Mouse (Mus musculus) heart, adult 8-10 months (tissue): ENCODE measurements at regions not wholly inside any gene's neighbourhood (a gene's known extent, or its start where the extent isn't known, plus 50 kb on each side); places are given as distances from the start of the nearest gene placed in this dataset.

ENCODE experiments used
- DNase-seq: peaks from one replicate; pipeline ENCODE4 v3.0.0; 2022; ENCODE audit warnings: low spot score

DNA sequence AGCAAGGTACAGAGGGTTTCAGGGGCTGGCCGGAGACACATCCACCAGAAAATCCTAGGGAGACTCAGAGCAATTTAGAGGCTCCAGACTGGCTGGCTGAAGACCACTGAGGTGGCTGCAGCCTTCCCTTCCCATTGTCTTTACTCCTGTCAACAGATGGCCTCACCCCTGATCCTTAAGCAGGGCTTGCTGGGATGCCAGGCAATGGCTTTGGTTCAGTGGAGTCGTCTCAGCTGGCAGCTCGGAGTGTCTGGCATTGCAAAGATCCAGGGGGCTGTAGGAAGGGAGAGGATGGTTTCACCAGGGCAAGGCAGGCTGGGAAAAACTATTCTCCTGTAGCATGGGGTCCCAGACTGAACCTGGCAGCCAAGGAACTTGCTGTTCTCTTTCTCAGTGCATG, 395.8 kb downstream of the Tshz3 start:
- no peak for DNase-seq

DNA sequence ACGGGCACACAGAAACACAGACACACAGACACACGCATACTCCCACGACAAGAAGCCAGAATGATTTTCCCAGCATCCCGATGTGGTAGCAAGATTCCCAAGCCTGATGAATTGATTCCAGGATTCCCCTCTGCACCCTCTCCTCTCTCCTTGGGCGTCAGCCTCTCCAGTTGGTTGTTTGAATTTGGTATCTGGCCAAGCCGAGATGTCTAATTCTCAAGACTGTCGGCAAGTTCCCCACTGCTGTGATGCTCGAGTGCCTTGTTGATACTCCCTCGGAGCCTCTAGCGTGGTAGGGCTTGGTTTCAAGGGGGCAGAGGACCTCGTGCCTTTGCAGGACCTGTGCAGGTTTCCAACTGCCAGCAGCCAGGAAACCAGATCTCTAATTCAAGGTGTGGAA, 397.9 kb downstream of the Tshz3 start:
- DNase-seq = no peak

DNA sequence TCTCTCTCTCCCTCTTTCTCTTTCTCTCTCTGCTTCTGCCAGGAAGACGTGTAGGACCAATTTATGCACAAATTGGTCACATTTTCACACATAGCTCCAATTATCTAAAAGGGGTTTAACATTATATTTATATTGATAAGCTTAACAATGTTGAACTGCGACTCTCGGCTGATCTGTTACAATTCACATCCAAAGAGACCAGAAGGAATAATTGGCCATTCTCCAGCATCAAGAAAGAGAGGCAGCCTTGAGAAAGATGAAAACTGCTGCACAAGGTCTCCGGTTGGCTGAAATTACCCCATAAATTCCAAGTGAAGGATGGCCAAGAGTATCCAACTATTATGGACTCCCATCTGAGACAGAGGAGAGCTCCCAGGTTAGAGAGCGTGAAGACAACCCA, 398.4 kb downstream of the Tshz3 start:
- DNase-seq = no peak

DNA sequence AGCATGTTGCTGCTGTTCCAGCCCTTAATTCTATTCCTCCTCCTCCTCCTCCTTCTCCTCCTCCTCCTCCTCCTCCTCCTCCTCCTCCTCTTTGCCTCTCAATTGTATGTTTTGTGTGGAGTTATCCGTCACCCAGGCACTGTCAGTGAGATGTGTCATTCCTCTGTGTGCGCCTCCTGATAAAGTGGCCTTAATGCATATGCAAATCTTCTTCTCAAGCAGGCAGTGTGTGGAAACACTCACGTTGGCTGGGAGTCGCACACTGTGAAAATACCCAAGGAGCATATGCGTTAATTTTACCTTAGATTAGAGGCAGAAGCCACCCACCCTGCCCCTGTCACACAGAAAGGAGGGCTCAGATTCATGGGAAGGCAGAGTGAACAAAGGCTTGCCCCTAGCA, 401.0 kb downstream of the Tshz3 start:
- DNase-seq = no peak

DNA sequence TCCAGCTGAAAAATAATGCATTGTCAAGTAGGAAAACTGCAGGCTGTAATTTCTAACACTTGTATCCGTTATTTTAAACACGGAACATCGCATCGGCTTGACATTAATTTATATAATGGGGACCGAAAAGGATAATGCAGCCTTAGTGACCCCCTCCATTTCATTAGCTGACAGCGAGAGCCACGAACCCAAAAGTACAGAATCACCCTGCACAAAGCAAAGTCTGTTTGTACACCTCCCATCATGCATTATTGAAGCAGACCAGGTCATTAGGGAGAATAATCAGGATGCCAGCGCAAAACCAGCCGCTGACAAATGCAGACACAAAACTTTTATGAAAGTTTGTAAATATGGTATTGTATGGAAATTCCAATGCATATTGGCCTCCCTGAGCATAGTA, 406.8 kb downstream of the Tshz3 start:
- no peak for DNase-seq

DNA sequence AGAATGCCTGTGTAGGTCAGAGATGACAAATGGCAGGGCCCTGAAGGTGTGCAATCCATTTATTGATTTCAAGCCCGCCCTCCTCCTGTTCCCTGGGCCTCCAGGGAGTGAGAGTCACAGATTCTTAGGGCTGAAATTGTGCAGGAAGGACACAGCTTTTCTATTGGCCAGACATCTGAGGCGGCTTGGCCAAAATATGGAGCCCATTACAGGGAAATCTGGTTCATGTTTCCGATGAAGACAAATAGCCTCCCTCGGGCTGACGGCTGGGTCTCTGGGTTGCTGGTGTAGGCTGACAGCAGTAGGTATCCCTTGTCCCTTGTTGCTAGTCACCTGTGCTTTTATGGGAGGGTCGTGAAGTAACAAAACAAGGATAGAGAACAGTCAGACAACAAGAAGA, 413.2 kb downstream of the Tshz3 start:
- DNase-seq = no peak

DNA sequence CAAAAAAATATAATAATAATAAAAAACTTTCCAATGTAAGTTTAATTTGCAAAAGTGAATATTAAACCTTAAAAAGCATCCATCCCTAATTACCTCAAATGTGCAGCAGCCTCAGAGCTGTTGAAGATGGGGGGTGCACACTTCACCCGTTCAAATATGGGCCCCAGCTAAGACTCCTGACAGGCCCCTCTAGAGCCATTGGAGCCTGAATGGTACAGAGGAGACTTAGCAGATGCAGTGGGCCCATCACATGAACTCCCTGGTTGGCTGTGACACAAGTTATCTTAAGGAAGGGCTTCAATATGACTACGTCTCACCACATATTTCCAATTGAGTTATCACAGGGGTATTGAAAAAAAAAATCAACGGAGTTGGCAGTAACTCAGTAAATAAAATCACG, 422.9 kb downstream of the Tshz3 start:
- DNase-seq = no peak

DNA sequence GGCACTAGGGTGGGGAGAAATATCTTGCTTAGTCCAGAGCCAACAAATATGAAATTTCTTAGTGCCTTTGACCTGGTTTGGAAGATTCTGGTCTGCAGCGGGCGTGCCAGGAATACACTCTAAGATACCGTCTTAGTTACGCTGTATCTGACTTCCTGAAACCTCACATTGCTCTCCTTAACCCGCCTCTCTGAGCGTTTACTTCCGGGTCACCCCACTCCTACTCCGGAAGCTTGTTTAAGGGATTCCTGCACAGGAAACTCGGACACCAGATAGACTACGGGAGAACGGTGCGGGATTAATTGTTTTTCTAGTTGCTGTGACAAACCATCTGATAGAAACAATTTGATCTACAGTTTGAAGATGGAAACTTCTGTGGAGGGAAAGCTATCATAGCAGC, 442.3 kb downstream of the Tshz3 start:
- DNase-seq = no peak

DNA sequence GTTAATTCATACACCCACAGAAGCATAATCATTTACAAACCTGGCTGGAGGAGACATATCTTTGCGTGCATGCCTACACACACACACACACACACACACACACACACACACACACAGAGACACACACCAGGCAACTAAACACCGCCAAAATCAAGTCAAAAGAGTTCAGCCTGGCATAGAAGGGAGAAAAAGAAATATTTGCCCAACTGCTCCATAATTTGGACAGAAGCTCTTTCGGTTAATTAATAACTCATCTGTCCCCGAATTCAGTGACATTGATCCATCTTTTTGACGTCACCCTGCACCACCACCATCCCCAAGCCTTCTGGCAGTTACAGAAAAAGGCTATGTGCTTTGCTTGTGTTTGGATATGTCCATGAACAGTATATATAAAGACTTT, 444.9 kb downstream of the Tshz3 start:
- DNase-seq = no peak

DNA sequence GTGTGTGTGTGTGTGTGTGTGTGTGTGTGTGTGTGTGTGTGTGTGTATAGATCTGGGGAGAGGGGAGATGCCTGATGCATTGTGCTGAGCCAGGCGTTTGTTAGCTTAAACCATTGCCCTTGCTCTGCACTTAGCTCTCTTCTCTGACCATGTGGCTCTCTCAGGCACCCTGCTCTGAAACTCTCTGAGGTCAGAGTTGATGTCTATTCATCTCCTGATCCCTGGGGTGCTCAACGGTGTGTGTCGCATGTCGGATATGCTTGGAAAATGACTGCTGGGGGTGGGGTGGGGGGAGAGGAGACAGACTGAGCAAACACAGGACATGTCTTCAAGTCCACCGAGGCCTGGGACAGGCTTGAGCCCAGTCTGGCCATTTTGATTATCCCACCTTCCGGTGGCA, 446.4 kb downstream of the Tshz3 start:
- DNase-seq = no peak

DNA sequence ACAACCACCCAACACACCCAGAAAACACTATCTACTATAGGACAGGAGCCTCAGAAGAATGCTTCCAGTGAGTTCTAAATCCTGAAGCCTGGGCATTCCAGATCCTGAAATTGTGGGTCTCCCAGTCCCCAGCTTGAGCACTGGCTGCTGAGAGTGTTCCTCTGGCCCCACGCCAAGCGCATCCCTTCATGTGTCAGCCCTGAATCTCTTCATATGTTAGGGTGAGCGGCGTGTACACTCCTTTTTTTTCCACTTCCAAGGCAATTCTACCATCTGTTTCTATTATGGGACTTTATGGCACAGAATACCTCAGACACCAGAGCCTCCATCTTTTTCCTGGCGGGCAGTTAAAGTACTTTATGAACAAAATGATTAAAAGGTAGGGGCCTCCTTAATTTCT, 451.8 kb downstream of the Tshz3 start:
- no peak for DNase-seq

DNA sequence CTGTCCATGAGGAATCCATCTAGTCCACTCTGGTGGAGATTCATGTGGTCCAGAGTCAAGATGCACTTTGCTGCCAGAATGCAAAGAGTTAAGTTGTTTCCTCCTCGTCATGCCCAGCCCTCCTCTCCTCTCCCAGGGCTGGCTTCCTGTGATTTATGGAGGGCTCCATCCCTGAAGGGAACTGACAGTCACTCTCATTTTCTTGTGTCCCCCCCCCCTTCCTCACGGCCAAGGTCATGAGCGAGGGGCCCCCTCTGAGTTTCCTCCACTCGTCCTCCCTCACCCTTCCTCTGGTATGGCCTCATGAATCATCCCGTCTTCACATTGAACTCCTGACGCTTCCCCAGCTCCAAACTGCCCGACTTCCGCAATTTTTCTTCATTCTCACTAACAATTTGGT, 461.9 kb downstream of the Tshz3 start:
- no peak for DNase-seq

DNA sequence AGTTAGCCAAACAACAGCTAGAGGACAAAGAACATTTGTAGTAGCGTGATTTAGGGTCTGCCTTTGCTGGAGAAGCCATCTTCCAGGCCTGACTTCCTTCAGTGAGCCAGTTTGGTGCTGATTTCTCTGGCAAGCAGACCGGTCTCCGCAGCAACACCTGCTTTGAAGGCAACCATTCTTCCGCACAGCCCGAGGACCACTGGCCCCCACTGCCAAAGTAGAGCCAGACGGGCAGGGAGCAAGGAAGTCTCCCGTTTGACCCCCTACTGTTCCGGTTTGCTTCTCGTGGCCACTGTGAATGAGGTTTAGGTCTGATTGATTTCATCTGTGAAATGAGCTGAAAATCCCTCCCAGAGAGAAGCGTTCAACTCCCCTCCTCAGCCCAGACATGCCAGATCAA, 471.0 kb downstream of the Tshz3 start:
- DNase-seq = no peak

DNA sequence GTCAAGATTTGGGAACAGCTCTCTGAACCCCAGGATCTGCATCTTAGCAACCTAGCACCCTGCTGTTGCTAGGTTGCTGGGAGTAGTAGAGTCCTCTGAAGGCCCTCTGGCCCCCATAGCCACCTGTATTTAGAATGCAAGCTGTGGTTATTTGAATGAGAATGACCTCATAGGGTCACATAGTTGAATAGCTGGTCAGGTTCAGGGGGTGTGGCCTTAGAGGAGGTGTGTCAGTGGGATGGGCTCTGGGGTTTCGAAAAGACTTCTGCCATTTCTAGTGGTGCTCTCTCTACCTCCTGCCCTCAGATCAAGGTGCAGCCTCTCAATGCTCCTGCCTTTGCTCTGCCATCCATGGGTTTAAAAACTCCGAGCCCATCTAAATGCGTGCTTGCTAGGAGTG, 477.8 kb downstream of the Tshz3 start:
- no peak for DNase-seq

DNA sequence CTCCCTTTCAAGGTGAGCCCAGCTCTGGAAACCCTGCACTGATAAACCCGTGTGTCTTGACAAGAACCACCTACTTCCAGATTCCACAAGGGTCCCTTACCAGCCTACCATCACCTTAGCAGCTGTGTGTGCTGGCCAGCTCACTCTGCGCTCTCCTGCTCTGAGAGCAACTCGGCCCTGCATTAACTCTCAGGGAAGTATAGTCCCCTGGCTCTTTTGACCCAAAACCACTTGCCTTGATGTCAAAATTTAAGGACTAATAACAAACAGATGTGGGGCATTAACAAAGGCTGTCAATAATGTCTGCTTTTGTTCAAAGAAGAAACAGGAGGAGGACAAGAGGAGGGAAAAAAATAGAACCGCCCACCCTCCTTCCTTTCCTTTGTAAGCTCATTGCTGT, 480.3 kb downstream of the Tshz3 start:
- DNase-seq = no peak

DNA sequence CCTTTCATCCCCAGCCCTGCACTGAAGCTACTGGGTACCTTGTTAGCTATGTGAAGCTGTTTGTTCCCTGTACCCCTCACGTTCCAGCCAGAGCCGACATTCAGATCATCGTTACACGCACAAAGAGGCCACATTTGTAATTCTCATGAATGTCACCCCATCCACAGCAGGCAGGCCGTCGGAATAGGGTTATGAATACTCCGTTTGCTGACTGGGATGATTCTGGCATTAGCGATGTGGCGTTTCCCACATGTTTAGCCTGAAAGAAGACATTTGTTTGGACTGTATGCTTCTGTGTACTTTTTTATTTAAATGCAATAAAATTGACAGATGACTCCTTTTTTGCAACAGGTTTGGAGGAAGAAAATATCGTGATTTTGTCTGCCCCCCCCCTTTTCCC, 482.0 kb downstream of the Tshz3 start:
- DNase-seq = no peak

DNA sequence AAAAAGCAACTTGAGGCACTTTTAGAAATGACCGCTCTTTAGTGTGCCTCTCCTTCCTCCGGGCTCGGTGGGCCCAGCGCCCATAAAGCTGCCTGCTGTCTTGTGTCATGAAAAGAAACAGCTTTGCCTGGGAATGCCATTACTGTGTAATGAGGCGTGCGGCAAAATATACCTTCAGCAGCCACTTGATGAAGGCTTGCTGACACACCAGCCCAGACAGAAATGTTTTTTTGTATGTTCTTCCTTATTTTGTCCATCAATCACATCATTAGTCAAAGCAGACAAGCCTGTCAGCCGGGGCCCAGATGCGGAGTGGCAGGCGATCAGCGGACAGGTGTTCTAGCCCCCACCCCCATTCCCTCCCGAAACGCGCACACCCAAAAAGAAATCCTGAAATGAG, 482.5 kb downstream of the Tshz3 start:
- no peak for DNase-seq

DNA sequence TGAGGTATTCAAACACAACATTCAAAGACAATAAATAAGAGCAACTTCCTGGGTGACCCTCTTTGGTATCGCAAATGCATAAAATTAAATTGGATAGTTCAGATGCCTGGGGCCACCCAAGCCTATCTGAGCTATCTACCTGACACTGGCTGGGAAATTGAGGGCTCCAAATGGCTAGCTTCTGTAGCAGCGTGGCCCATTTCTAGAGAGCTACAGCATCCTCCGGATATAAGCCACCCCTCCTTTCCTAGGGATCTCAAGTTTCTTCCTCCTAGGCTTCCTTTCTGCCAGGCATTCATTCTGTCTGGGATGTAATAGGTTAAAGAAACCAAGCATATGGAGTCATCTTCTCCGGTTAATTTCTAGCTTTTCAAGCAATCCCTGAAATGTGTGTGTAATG, 483.2 kb downstream of the Tshz3 start:
- DNase-seq = no peak

DNA sequence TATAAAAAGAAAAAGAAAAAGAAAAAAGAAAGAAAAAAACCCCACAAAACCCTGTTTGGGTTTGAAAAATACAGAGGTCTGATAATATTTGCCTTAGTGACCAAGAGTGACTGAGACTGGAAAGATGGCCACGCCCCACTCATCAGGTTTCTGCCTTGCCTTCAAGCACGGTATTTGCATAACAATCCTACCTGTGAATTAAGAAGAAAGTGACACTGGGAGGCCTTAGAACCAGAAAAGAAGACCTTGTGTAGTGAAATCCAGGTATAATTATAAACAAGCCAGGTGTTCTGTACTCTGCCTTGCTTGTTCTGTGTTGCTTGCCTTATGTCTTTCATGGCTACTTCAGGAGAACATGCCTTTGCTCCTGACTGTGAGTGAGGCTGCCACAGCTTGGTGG, 494.6 kb downstream of the Tshz3 start:
- DNase-seq = no peak

DNA sequence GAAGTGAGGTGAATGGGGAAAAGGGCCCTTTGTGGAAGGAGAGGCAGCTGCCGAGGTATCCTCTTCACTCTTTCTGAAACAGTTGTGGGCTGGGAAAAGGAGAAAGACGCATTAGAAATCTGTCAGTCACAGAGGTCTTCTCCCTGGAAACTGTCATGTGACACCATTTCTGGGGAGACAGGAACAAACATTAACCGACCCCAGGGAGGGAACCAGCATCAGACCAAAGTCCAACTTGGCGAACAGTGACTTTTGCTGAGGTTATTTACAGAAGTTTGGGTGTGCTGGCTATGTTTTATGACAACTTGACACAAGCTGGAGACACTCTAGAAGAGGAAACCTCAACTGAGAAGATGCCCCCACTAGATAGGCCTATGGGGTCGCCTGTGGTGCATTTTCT, 506.9 kb downstream of the Tshz3 start:
- DNase-seq = no peak

DNA sequence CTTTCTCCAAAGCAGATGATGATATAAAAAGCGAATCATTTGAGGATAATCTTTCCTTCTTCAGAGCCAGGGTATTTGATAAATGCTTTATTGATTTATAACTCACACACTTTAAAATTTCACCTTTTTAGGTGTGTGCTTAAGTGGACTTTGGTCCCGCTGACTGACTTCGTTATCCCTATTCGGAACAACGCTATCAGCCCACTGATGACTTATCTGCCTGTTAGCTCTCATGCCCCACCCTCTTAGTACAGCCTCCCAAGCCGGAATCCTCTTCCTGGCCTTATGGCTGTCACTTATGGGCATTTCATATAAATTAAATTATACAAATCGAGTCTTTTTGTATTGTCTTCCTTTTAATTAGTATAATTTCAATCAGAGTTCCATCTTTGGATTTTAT, 510.4 kb downstream of the Tshz3 start:
- no peak for DNase-seq

DNA sequence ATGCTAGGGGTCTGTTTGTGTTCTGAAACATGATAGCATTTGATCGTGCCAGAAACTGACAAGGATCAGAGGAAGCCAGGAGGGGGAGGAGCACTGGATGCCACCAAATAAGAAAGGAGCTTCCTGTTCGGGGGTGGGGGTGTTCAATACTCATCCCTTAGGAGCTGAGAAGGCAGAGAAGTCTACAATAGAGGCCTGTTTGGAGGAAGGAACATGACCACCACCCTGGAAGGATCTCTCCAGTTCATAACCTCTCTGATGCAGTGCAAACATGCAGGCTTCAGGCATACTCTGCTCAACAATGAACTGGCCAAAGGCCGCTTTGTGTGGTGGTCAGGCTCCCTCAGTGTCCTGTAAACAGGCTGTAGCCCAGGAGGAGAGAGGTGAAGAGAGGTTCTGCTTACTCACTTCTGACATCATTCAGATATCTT, 515.8 kb downstream of the Tshz3 start:
- no peak for DNase-seq

DNA sequence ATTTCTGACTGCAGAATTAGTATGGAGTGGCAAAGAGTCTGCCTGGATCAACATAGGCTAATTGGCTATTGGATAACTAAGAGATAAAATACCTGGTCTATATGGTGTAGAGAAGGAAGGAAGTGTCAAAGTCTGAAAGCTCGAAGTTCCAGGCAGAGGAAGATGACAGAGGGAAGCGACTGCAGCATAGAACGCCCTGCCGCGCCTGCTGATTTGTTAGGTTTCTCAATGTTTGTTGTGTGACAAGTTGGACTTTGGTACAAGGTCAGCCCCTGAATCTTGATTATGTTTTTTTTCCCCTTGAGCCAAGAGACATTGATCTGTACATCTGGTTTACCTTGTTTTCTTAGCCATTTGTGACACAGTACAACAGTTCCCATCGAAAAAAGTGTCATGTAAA, 517.6 kb downstream of the Tshz3 start:
- DNase-seq = no peak

DNA sequence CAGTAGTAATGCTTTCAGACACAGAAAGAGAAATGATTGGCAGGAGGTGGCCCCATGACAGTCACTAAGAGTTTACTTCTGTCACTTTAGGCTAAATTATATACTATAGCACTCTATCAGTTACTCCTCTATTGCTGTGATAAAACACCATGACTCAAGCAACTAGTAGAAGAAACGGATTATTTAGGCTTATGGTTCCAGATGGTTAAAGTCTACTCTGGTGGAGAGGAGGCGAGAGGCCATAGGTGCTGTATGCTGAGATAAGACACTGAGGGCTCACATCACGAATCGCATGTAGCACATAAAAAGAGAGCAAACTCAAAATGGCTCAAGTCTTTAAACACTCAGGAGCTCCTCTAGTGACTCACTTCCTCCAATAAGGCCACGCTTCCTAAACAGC, 522.6 kb downstream of the Tshz3 start:
- no peak for DNase-seq

DNA sequence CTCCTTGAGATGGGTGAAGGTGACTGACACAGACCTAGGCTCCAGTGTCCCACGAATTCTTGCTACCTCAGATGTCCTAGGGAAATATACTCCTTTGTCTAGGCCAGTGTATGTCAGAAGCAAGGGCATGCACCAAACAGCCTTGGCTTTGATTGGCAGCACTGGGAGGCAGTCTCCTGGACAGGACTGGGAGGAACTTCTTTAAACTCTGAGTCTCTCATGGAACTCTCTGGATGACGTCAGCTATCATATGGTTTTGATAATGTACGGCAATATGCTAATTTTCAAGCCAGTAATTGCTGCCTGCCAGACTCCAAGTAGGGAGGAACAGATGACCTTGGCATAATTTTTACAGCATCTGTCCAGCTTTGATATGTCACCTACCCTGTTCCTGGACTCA, 528.5 kb downstream of the Tshz3 start:
- no peak for DNase-seq
